ENCODE assay signal across 20 mouse cellular contexts in the genomic region with DNA sequence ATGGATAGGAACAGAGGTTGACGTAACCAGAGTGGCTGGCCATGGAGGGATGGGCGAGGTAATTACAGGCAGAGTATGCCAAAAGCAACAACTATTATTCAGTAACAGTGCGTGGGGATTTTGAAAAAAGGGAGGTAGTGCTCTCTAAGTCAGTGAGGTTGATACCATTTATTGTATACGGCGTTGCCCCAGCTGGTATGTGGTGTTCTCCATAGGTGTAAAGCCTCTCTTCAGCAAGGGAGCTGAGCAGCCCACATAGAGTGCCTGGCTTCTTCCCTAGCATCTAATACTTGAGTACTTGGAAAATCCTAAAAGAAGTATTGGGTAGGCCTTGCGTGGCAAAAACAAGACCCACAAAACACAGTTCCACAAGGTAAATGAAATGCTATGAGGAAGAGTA. TPM values are rescaled to one million over a fixed set of nuclear protein-coding genes. Genes with fewer than 3 reads are reported as not detected.
DNase-seq lines count a peak whose midpoint lies in the region; ATAC-seq lines count a peak whose summit lies in the region.
"Had no signal": no experiment of that assay in that cellular context is flagged by ENCODE, and none has a peak within 500 bp of the region (broad histone marks: within the 10 kb centered on the region; RNA-seq: fewer than 3 reads in every experiment).

No protein-coding gene starts in this region.

- no peak overlapping the region for H3K27ac ChIP-seq in embryonic facial prominence, embryonic 14.5 days (replicated peaks; ENCODE audit: low read depth, low read length)
- H3K27ac ChIP-seq in embryonic facial prominence, embryonic 10.5 days (replicated peaks): no peak overlapping the region
- H3K27ac ChIP-seq: embryonic facial prominence, embryonic 13.5 days; forebrain, embryonic 13.5 days; forebrain, embryonic 15.5 days had no signal

- no peaks in the 10 kb centered on the region for H3K9me3 ChIP-seq in embryonic facial prominence, embryonic 14.5 days (ENCODE audit: control insufficient read depth, low read length)
- no peaks in the 10 kb centered on the region for H3K9me3 ChIP-seq in embryonic facial prominence, embryonic 10.5 days
- H3K9me3 ChIP-seq: embryonic facial prominence, embryonic 13.5 days; forebrain, embryonic 13.5 days; forebrain, embryonic 15.5 days; G1E had no signal

- peaks cover 4% of the 10 kb centered on the region; the same call in 1 of the 2 replicates for H3K36me3 ChIP-seq in embryonic facial prominence, embryonic 14.5 days (ENCODE audit: control insufficient read depth, insufficient read depth, low read length)
- H3K36me3 ChIP-seq in embryonic facial prominence, embryonic 10.5 days (replicated peaks): peaks cover 41% of the 10 kb centered on the region

- 90% methylated on average over 6 of the region's 6 CpGs for WGBS in embryonic facial prominence, embryonic 14.5 days
- WGBS in embryonic facial prominence, embryonic 10.5 days: 93% methylated on average over 6 of the region's 6 CpGs

- H3K9ac ChIP-seq in embryonic facial prominence, embryonic 14.5 days (ENCODE audit: low read depth, low read length): no peak overlapping the region
- H3K9ac ChIP-seq: embryonic facial prominence, embryonic 13.5 days; forebrain, embryonic 13.5 days; forebrain, embryonic 15.5 days; forebrain, postnatal 0 days had no signal

- no peak for ATAC-seq in embryonic facial prominence, embryonic 14.5 days (ENCODE audit: low read depth)
- ATAC-seq: activated CD4-positive, CD25-positive, alpha-beta regulatory T cell, adult 4 months; CD4-positive, CD25-positive, alpha-beta regulatory T cell, adult 4 months; forebrain, embryonic 13.5 days; forebrain, embryonic 15.5 days; forebrain, postnatal 0 days; Patski had no signal

- peak; percentile 17 for DNase-seq in embryonic facial prominence, embryonic 14.5 days (ENCODE audit: low spot score)
- DNase-seq in embryonic facial prominence, embryonic 10.5 days (ENCODE audit: low spot score): no peak
- peak; percentile 75 for DNase-seq in heart, adult 11 months
- no peak for DNase-seq in heart, postnatal 14 days
- DNase-seq in brain, adult 2 months (ENCODE audit: low read depth, low spot score): peak; percentile 32
- DNase-seq: adrenal gland, adult 8-10 months; adrenal gland, postnatal 14 days; adrenal gland, postnatal 36 days; B cell, adult 2 months; cerebellum, adult 11 months; cerebellum, adult 8-10 months; forebrain, postnatal 0 days had no signal

- H3K4me1 ChIP-seq in embryonic facial prominence, embryonic 14.5 days (ENCODE audit: control insufficient read depth, insufficient read depth, low read length): no peaks in the 10 kb centered on the region
- no peaks in the 10 kb centered on the region for H3K4me1 ChIP-seq in embryonic facial prominence, embryonic 10.5 days
- H3K4me1 ChIP-seq: embryonic facial prominence, embryonic 13.5 days; forebrain, embryonic 13.5 days had no signal

- no peak overlapping the region for H3K4me2 ChIP-seq in embryonic facial prominence, embryonic 14.5 days (ENCODE audit: low read depth, low read length)
- H3K4me2 ChIP-seq: embryonic facial prominence, embryonic 13.5 days; forebrain, embryonic 13.5 days; forebrain, embryonic 15.5 days had no signal

- no peak overlapping the region for H3K4me3 ChIP-seq in embryonic facial prominence, embryonic 14.5 days (ENCODE audit: low read depth, low read length)
- H3K4me3 ChIP-seq in embryonic facial prominence, embryonic 10.5 days: no peak overlapping the region
- H3K4me3 ChIP-seq: embryonic facial prominence, embryonic 13.5 days; forebrain, embryonic 13.5 days; forebrain, embryonic 15.5 days had no signal

- intact Hi-C loops in heart, postnatal 14 days (cut with DNase I): no loop called here

- H3K27me3 ChIP-seq in embryonic facial prominence, embryonic 14.5 days (replicated peaks; ENCODE audit: control insufficient read depth, insufficient read depth, low read length): no peaks in the 10 kb centered on the region
- no peaks in the 10 kb centered on the region for H3K27me3 ChIP-seq in embryonic facial prominence, embryonic 10.5 days (replicated peaks; ENCODE audit: low read depth, poor library complexity, severe bottlenecking)
- H3K27me3 ChIP-seq: embryonic facial prominence, embryonic 13.5 days; forebrain, embryonic 13.5 days; forebrain, embryonic 15.5 days; Patski had no signal

RNA-seq across cellular contexts. Expression of gene Rnf130, which starts 33.1 kb away (rescaled TPM):
- polyA plus RNA-seq in embryonic facial prominence, embryonic 14.5 days (2014; fragmentation: Nextera tagmentation; extraction: Ambion mirVana): 75.5 and 80.3 TPM in 2 replicates
- polyA plus RNA-seq in embryonic facial prominence, embryonic 10.5 days (2016; fragmentation: Nextera tagmentation; extraction: Ambion mirVana): 57.4 and 60.5 TPM in 2 replicates
- total RNA-seq in heart, postnatal 14 days (2021): 10 to 100 TPM; 45.0 to 53.6 TPM
- total RNA-seq: CH12.LX had no signal

Comparison
In these comparisons a context has a peak if more than half of its experiments do, and no peak if none do; other contexts are left out.
1. DNase-seq: peak in embryonic facial prominence, embryonic 14.5 days (single experiment), heart, adult 11 months (single experiment) and brain, adult 2 months (single experiment); none in embryonic facial prominence, embryonic 10.5 days (single experiment) and heart, postnatal 14 days (0 of 2).